Mouse (Mus musculus) myocyte (in vitro differentiated cells): ENCODE data around the gene Lpin3.

Source experiments
- E2F4 ChIP-seq: IDR thresholded peaks from one replicate; pipeline ENCODE4 v1.6.1; 2011; ENCODE audit warnings: mild to moderate bottlenecking, control low read depth, moderate library complexity; ENCODE audit not compliant: insufficient read depth
- MYOD1 ChIP-seq, 3 experiments: IDR thresholded peaks; one replicate each; pipeline ENCODE4 v1.6.1; 2011; ENCODE audit warnings: control low read depth in 2 of 3, low read depth in 2 of 3, mild to moderate bottlenecking in 2 of 3, moderate library complexity in 1 of 3; ENCODE audit not compliant: insufficient read length in 2 of 3, control insufficient read depth in 1 of 3
- POLR2AphosphoS2 ChIP-seq: IDR thresholded peaks from one replicate; pipeline ENCODE4 v1.6.1; 2011; ENCODE audit warnings: low read depth, control low read depth; ENCODE audit not compliant: insufficient read length

DNA sequence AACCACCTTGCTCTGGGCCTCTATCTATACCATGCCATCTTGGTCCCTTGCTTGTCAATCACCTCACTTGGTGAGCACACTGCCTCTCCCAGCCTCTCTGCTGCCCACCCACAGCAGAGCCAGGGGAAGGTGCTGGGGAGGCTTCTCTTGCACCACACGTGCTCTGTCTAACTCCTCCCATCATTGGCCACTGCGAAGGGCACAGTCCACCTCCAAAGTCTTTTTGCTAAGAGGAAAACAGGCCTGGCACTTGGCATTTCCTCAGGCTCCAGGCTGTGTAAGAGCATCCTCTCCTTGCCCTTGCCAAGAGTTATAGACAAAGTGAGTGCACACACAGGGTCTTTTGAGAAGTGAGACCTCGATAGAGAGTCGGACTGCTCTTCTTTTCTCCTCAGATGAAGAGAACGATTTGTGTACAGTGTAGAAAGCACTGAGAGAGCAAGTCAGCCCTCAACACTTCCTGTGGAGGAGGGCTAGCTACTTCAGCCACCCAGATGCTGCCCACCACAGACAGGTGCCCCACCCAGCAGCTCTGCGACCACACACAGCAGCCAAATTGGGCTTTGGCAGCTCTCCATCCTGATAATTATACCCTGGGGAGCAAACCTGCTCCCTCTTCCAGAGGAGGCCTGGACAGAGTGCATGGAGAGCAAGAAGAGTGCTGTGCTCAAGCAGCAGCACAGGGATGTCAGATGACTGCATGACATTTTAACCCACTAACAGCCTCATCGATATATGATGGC lies 72.8 kb downstream of the Lpin3 start:
- TF ChIP-seq MYOD1 (IDR thresholded peaks at IDR 0.05; ENCODE audit: control insufficient read depth in 1 of 3, insufficient read length in 2 of 3, low read depth in 2 of 3) (peak in 1 of 3 experiments; percentile 70), E2F4 (no peak), POLR2AphosphoS2 (no peak)
